Mouse (Mus musculus) fat pad, adult 2 months (tissue): Measurements from ENCODE around the gene Spsb4.
A peak's percentile ranks its signal among the peaks of the same experiment; 100 is the strongest.

Experiments
- DNase-seq: peaks from one replicate; pipeline ENCODE4 v3.0.0-alpha.2; 2011; ENCODE audit warnings: low read depth, low spot score; ENCODE audit errors: extremely low read depth

The Spsb4 gene

GRCm38 (mm10) chr9:97017121-97017810, 1.4 kb downstream of the Spsb4 start:
- no peak for DNase-seq

GRCm38 (mm10) chr9:97015751-97016150, 2.9 kb downstream of the Spsb4 start:
- no peak for DNase-seq

GRCm38 (mm10) chr9:97013698-97014097, 4.9 kb downstream of the Spsb4 start:
- DNase-seq: no peak

GRCm38 (mm10) chr9:97013153-97013552, 5.5 kb downstream of the Spsb4 start:
- no peak for DNase-seq

GRCm38 (mm10) chr9:97011454-97012195, 7.0 kb downstream of the Spsb4 start:
- DNase-seq: peak; percentile 21

- DNase-seq: no peak
Measured at GRCm38 (mm10) chr9:97010447-97010846, 8.2 kb downstream of the Spsb4 start.

GRCm38 (mm10) chr9:97004726-97005125, 13.9 kb downstream of the Spsb4 start:
- no peak for DNase-seq

GRCm38 (mm10) chr9:97003173-97003572, 15.5 kb downstream of the Spsb4 start:
- no peak for DNase-seq

GRCm38 (mm10) chr9:97002654-97003053, 16.0 kb downstream of the Spsb4 start:
- DNase-seq: peak; percentile 18

GRCm38 (mm10) chr9:97002025-97002424, 16.6 kb downstream of the Spsb4 start:
- peak; percentile 56 for DNase-seq

- peak; percentile 67 for DNase-seq
Measured at GRCm38 (mm10) chr9:97001458-97001857, 17.2 kb downstream of the Spsb4 start.

GRCm38 (mm10) chr9:96995717-96996116, 22.9 kb downstream of the Spsb4 start:
- DNase-seq: no peak

- DNase-seq: no peak
Measured at GRCm38 (mm10) chr9:96994733-96995132, 23.9 kb downstream of the Spsb4 start.

- DNase-seq: no peak
Measured at GRCm38 (mm10) chr9:96991118-96991517, 27.5 kb downstream of the Spsb4 start.

- DNase-seq: no peak
Measured at GRCm38 (mm10) chr9:96989389-96989990, 29.2 kb downstream of the Spsb4 start.

GRCm38 (mm10) chr9:96986797-96987473, 31.7 kb downstream of the Spsb4 start:
- DNase-seq: no peak

GRCm38 (mm10) chr9:96984034-96984433, 34.6 kb downstream of the Spsb4 start:
- DNase-seq: no peak

GRCm38 (mm10) chr9:96982940-96983339, 35.7 kb downstream of the Spsb4 start:
- no peak for DNase-seq

- DNase-seq: no peak
Measured at GRCm38 (mm10) chr9:96982351-96982750, 36.3 kb downstream of the Spsb4 start.

GRCm38 (mm10) chr9:96981836-96982235, 36.8 kb downstream of the Spsb4 start:
- no peak for DNase-seq

GRCm38 (mm10) chr9:96981121-96981520, 37.5 kb downstream of the Spsb4 start:
- no peak for DNase-seq
